Mouse (Mus musculus) stomach, postnatal 0 days (tissue): ENCODE results near the gene Fam122a. TPM values are rescaled to one million over a fixed set of nuclear protein-coding genes. Genes with fewer than 3 reads are reported as not detected.

Experiments
- ATAC-seq: fragments of 200-750 bp; cut with Nextera tagmentation; 2 replicates; pipeline ENCODE4 v1.8.0; 2017; ENCODE audit not compliant: low FRiP score, low TSS enrichment
- DNase-seq: peaks from one replicate; pipeline ENCODE4 v3.0.0-alpha.2; 2016; ENCODE audit warnings: low spot score
- H3K27ac ChIP-seq: fragments of 300-500 bp; sonication (generic); replicated peaks from 2 replicates; pipeline ENCODE4 v1.5.1; 2014; ENCODE audit warnings: mild to moderate bottlenecking, control low read depth
- H3K27me3 ChIP-seq: fragments of 300-500 bp; sonication (generic); 2 replicates; pipeline ENCODE4 v1.6.1; 2014; ENCODE audit warnings: low read length; ENCODE audit not compliant: control insufficient read depth, insufficient read depth
- H3K36me3 ChIP-seq: fragments of 300-500 bp; sonication (generic); 2 replicates; pipeline ENCODE4 v1.6.1; 2014; ENCODE audit warnings: low read length, mixed read lengths; ENCODE audit not compliant: control insufficient read depth, insufficient read depth
- H3K4me1 ChIP-seq: fragments of 300-500 bp; sonication (generic); replicated peaks from 2 replicates; pipeline ENCODE4 v1.6.1; 2014; ENCODE audit warnings: antibody characterized with exemption; ENCODE audit not compliant: control insufficient read depth, insufficient read depth
- H3K4me2 ChIP-seq: fragments of 300-500 bp; sonication (generic); replicated peaks from 2 replicates; pipeline ENCODE4 v1.6.1; 2014; ENCODE audit warnings: low read depth, mild to moderate bottlenecking, control low read depth, moderate library complexity
- H3K4me3 ChIP-seq: fragments of 300-500 bp; sonication (generic); 2 replicates; pipeline ENCODE4 v1.5.1; 2014; ENCODE audit warnings: low read depth, low read length, control low read depth
- H3K9ac ChIP-seq: fragments of 300-500 bp; sonication (generic); 2 replicates; pipeline ENCODE4 v1.6.1; 2014; ENCODE audit warnings: mild to moderate bottlenecking, low read length, control low read depth, mixed read lengths
- H3K9me3 ChIP-seq: fragments of 300-500 bp; sonication (generic); 2 replicates; pipeline ENCODE4 v1.6.1; 2016; ENCODE audit warnings: low read length; ENCODE audit not compliant: control insufficient read depth
- CTCF ChIP-seq: IDR thresholded peaks from 2 replicates; pipeline ENCODE4 v1.5.1; 2016; ENCODE audit warnings: antibody characterized with exemption, low read depth, mild to moderate bottlenecking, moderate library complexity
- EP300 ChIP-seq: optimal IDR thresholded peaks from 2 replicates; pipeline ENCODE3; 2016; ENCODE audit warnings: antibody characterized with exemption
- WGBS: fragments of 180-500 bp; shearing (Covaris S2); extraction: QIAGEN DNeasy Blood & Tissue Kit; methylation state at CpG from one replicate; pipeline ENCODE4 v1.1.7; 2014; 5-methylcytosine and 5-hydroxymethylcytosine counted together
- polyA plus RNA-seq: library from polyadenylated mRNA; unstranded; fragments of >200 nt; fragmentation: Nextera tagmentation; extraction: Ambion mirVana; gene quantifications from 2 replicates; pipeline ENCODE4 v1.2.1, GENCODE M21; 2015

The Fam122a gene
- polyA plus RNA-seq, 1 experiment from 2014 or later = 42.2 TPM

DNA sequence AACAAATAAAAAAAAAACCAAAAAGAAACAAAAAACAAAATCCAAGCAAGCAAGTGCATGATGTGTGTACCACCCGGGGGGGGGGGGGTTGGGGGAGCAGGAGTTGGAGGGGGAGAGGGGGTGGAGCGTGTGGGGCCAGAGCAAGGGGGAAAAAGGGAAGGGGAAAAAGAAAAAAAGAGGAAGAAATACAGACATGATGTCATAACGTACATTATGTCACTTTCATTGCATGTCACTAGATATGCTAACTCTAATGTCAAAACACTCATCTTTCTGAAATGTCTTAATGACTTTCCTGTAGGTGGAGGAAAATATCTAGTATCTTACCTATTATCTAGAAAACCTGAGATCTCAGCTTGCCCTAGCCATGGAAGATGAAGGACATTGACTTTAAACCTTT lies 14.1 kb downstream of the Fam122a start:
- no peak for TF ChIP-seq CTCF
- no peak for TF ChIP-seq EP300
- no peak for ATAC-seq
- WGBS = 82% methylated on average over 2 of the region's 3 CpGs

DNA sequence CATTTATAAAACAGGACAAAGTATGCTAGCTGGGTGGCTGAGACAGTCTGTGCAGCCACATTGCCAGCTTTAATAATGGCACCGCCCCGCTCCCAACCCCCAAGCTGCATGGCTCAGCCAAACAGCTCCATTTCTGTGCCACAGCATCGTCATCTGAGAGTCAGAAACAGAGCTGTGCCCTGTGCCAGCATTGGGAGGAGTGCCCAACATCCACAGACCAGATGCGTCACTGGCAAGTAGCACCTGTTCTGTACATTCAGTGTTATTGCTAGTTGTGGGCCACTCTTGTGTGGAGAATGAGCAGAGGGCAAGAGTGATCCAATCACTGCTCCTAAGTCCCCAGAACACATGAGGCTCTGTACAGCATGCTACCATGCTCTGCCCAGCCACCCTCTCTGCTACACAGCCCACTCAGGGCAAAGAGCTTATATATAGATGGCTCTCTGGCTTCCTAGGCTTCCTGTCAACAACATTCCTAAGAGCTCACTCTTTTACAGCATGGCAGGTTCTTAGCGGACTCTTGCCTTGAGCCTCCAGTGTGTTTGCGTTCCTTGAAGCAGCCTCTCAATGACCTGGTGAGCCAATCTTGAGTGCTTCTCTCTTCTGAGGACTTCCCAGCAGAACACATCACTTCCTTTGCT lies 20.4 kb downstream of the Fam122a start:
- no peaks in the 10 kb centered on the region for H3K36me3 ChIP-seq
- WGBS = 91% methylated on average over 6 of the region's 6 CpGs
- no peak for ATAC-seq
- H3K4me3 ChIP-seq = no peak overlapping the region
- H3K27me3 ChIP-seq = no peaks in the 10 kb centered on the region
- no peaks in the 10 kb centered on the region for H3K9me3 ChIP-seq
- no peak overlapping the region for H3K4me2 ChIP-seq
- no peaks in the 10 kb centered on the region for H3K4me1 ChIP-seq
- no peak overlapping the region for H3K9ac ChIP-seq
- TF ChIP-seq CTCF = no peak
- no peak for TF ChIP-seq EP300
- H3K27ac ChIP-seq = no peak overlapping the region
- no peak for DNase-seq

More for the DNA sequence above, 14.1 kb downstream of the Fam122a start:
- Histone ChIP-seq H3K9ac (no peak overlapping the region), H3K4me3 (no peak overlapping the region), H3K27ac (no peak overlapping the region), H3K4me1 (no peaks in the 10 kb centered on the region), H3K36me3 (no peaks in the 10 kb centered on the region), H3K9me3 (no peaks in the 10 kb centered on the region), H3K27me3 (no peaks in the 10 kb centered on the region), H3K4me2 (no peak overlapping the region)
- DNase-seq = no peak

DNA sequence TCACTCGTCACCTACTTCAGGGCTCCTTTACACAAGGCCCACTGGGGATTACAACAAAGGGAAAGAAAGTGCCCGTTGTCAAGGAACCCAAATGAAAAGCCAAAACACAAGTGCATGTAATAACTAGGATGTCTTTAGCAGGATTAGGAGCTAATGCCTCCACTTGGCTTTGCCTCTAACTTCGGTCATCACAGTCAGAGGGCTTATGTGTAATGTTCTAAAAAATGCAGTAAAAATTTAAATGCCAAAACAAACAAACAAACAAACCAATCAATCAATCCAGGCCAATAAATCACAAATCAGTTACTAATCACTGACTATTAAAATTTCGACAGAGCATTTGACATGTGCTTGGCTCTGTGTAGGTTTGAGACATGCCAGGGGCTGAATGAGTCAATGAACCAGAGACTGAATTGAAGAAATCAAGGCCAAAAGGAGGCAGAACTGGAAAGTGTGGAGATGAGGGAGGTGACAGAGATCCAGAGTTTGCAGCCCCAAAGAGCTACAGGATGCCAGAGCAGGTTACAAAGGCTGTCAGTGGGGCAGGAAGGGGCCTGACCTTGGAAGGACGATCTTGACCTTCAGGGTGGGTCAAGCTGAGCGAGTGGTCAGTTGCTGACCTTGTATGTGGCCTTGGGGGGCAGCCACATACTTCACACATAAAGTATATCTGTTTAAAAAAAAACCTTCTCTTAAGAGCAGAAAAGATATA lies 21.8 kb downstream of the Fam122a start:
- DNase-seq (no peak), ATAC-seq (no peak)
- 72% methylated on average over 6 of the region's 6 CpGs for WGBS
- Histone ChIP-seq H3K9ac (no peak overlapping the region), H3K9me3 (no peaks in the 10 kb centered on the region), H3K27ac (no peak overlapping the region), H3K27me3 (no peaks in the 10 kb centered on the region), H3K4me2 (no peak overlapping the region), H3K4me3 (no peak overlapping the region), H3K36me3 (no peaks in the 10 kb centered on the region), H3K4me1 (no peaks in the 10 kb centered on the region)
- TF ChIP-seq EP300 = no peak
- TF ChIP-seq CTCF = no peak

DNA sequence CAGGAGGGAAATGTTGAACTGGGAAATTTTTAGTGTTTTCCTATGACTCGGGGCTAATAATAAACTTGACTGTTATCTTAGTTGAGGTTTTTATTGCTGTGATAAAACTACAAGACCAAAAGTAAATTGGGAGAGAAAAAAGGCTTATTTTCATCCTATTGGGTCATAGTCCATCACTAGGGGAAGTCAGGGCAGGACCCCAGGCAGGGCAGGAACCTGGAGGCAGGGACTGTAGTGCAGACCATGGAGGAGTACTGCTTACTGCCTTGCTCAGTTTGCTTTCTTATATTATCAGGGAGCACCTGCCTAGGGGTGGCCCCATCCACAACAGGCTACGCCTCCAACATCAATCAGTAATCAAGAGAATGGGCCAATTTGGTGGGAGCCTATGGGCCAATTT lies 22.7 kb downstream of the Fam122a start:
- no peak overlapping the region for H3K9ac ChIP-seq
- DNase-seq = no peak
- H3K4me2 ChIP-seq = no peak overlapping the region
- H3K36me3 ChIP-seq = no peaks in the 10 kb centered on the region
- WGBS = 82% methylated on average over 2 of the region's 2 CpGs
- no peak overlapping the region for H3K27ac ChIP-seq
- no peaks in the 10 kb centered on the region for H3K9me3 ChIP-seq
- no peak overlapping the region for H3K4me3 ChIP-seq
- H3K4me1 ChIP-seq = no peaks in the 10 kb centered on the region
- no peak for ATAC-seq
- TF ChIP-seq EP300 (no peak), CTCF (no peak)
- no peaks in the 10 kb centered on the region for H3K27me3 ChIP-seq

DNA sequence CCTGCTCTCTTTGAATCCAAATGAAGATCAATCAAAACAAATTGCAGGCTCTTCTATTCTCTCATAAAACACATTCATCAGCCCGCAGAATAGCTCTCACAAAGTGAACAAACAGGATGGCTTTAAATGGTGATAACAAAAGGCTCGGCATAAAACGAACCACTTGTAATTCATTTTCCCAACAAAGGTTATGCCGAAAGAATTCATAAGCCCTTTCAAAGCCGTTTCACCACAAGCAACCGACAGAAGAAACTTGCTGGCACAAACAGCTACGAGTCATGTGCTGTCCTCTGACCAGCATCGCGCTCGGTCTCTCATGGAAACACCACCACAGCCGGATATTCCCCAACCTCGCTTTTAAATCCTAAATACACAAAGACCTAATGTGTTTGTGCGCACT lies 23.8 kb downstream of the Fam122a start:
- Histone ChIP-seq H3K9ac (no peak overlapping the region), H3K4me1 (no peaks in the 10 kb centered on the region), H3K27me3 (no peaks in the 10 kb centered on the region), H3K4me2 (peak overlapping the region; percentile 1; the same call in 1 of the 2 replicates), H3K9me3 (no peaks in the 10 kb centered on the region), H3K4me3 (no peak overlapping the region), H3K36me3 (no peaks in the 10 kb centered on the region), H3K27ac (no peak overlapping the region)
- ATAC-seq (no peak), DNase-seq (peak; percentile 36)
- no peak for TF ChIP-seq EP300
- no peak for TF ChIP-seq CTCF
- WGBS = 37% methylated on average over 13 of the region's 13 CpGs

DNA sequence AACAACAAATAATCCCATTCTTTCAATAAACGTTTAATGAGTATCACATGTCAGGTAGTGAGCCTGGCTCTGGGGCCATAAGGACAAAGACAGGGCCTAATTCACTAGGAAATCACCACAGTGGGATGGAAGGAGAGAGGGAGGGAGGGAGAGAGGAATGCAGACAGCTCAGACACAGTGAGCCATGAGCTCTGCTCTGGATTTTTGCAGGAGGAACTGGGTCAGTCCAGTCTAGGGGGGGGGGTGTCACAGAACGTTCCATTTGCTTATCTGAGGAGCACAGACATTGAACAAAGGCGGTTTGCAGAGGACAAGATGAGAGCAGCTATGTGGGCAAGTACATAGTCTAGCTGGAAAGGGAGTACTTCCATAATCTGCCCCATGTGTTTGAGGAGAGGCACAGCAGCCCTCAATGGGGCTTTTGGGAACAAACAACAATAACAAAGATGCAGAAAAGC lies 24.7 kb downstream of the Fam122a start:
- Histone ChIP-seq H3K27me3 (no peaks in the 10 kb centered on the region), H3K36me3 (no peaks in the 10 kb centered on the region), H3K9ac (no peak overlapping the region), H3K4me2 (no peak overlapping the region), H3K27ac (no peak overlapping the region), H3K4me3 (no peak overlapping the region), H3K9me3 (no peaks in the 10 kb centered on the region), H3K4me1 (no peaks in the 10 kb centered on the region)
- WGBS = 23% methylated on average over 3 of the region's 3 CpGs
- no peak for TF ChIP-seq EP300
- no peak for TF ChIP-seq CTCF
- DNase-seq (no peak), ATAC-seq (no peak)
